Mouse (Mus musculus) cerebellum, adult 2 months (tissue): ENCODE results near the gene Ankrd63.

Source experiments
- CTCF ChIP-seq: fragments of 200-500 bp; IDR thresholded peaks from 2 replicates; pipeline ENCODE4 v1.5.1; 2011; ENCODE audit warnings: low read depth, mild to moderate bottlenecking, control low read depth, low read length, moderate library complexity, borderline replicate concordance; ENCODE audit not compliant: insufficient read depth
- POLR2A ChIP-seq: fragments of 200-500 bp; IDR thresholded peaks from 2 replicates; pipeline ENCODE4 v1.6.1; 2011; ENCODE audit warnings: low read length, control low read depth, borderline replicate concordance; ENCODE audit not compliant: insufficient read depth

DNA sequence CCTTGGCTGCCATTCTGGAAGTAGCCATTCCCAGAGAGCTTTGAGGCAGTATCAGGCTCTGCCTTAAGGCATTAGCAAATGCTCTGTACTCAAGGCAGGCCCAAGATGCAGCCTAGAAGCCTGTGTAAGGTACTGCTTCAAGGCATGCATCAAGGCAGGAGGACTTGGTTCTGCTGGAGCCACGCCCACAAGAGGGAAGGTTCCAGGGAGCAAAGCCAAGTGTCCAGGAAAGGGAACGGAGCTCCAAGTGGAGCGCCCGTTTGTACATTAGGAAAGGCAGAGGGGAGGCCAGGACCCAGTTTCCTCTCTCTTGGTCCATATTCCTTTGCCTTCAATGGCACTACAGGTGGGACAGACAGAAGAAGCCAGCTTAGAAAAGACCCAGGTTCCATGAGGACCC, 4.7 kb upstream of the Ankrd63 start:
- TF ChIP-seq CTCF (no peak), POLR2A (no peak)
